Mouse (Mus musculus) neural tube, embryonic 15.5 days (tissue): Measurements from ENCODE around the gene Foxo1. TPM values are rescaled to one million over a fixed set of nuclear protein-coding genes. Genes with fewer than 3 reads are reported as not detected.

ENCODE experiments used
- ATAC-seq: fragments of 200-750 bp; cut with Nextera tagmentation; 2 replicates; pipeline ENCODE4 v1.8.0; 2017; ENCODE audit warnings: mild to moderate bottlenecking, moderate TSS enrichment, moderate library complexity; ENCODE audit not compliant: low FRiP score
- H3K27ac ChIP-seq: fragments of 300-500 bp; sonication (generic); replicated peaks from 2 replicates; pipeline ENCODE4 v1.5.1; 2015; ENCODE audit warnings: mild to moderate bottlenecking, inconsistent platforms
- H3K27me3 ChIP-seq: fragments of 300-500 bp; sonication (generic); replicated peaks from 2 replicates; pipeline ENCODE4 v1.6.1; 2015; ENCODE audit warnings: inconsistent platforms
- H3K36me3 ChIP-seq: fragments of 300-500 bp; sonication (generic); 2 replicates; pipeline ENCODE4 v1.6.1; 2015; ENCODE audit warnings: inconsistent platforms
- H3K4me1 ChIP-seq: fragments of 300-500 bp; sonication (generic); 2 replicates; pipeline ENCODE4 v1.6.1; 2015; ENCODE audit warnings: inconsistent platforms
- H3K4me2 ChIP-seq: fragments of 300-500 bp; sonication (generic); 2 replicates; pipeline ENCODE4 v1.6.1; 2015; ENCODE audit warnings: inconsistent platforms, mild to moderate bottlenecking, moderate library complexity
- H3K4me3 ChIP-seq: fragments of 300-500 bp; sonication (generic); replicated peaks from 2 replicates; pipeline ENCODE4 v1.5.1; 2015; ENCODE audit warnings: mild to moderate bottlenecking, inconsistent platforms
- H3K9ac ChIP-seq: fragments of 300-500 bp; sonication (generic); replicated peaks from 2 replicates; pipeline ENCODE4 v1.6.1; 2015; ENCODE audit warnings: mild to moderate bottlenecking, inconsistent platforms
- H3K9me3 ChIP-seq: fragments of 300-500 bp; sonication (generic); replicated peaks from 2 replicates; pipeline ENCODE4 v1.6.1; 2016; ENCODE audit warnings: inconsistent platforms
- WGBS: fragments of 180-500 bp; shearing (Covaris S2); methylation state at CpG from one replicate; pipeline ENCODE4 v1.1.7; 2015; ENCODE audit warnings: mixed read lengths; 5-methylcytosine and 5-hydroxymethylcytosine counted together
- polyA plus RNA-seq: library from polyadenylated mRNA; unstranded; fragments of >200 nt; fragmentation: Nextera tagmentation; extraction: Ambion mirVana; gene quantifications from 2 replicates; pipeline ENCODE4 v1.2.1, GENCODE M21; 2015

Gene Foxo1
- polyA plus RNA-seq, 1 experiment from 2014 or later = 2.7 TPM

DNA sequence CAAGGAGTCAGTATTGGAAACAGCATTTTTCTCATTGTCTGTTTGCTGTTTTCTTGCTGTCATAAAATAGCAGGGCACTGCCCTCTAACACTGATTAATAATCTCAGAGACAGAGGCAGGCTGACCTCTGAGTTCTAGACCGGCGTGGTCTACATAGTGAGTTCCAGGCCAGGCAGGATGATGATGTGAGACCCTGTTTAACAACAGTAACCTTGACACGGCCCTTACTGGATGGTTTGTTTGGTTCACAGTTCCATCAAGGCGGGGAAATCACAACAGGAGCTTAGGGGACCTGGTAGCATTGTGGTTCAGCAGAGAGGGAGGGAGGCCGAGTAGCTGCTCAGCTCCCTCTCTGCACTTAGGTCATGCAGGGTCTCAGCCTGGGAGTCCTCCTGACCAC is 25.8 kb downstream of the Foxo1 start:
- Histone ChIP-seq H3K36me3 (no peaks in the 10 kb centered on the region), H3K9me3 (no peaks in the 10 kb centered on the region), H3K4me1 (no peaks in the 10 kb centered on the region; the same call in 1 of the 2 replicates), H3K27me3 (no peaks in the 10 kb centered on the region), H3K9ac (no peak overlapping the region), H3K4me2 (no peak overlapping the region), H3K4me3 (no peak overlapping the region), H3K27ac (no peak overlapping the region)
- WGBS = 63% methylated on average over 5 of the region's 5 CpGs
- no peak for ATAC-seq

GRCm38 (mm10) chr3:52295688-52296087 is 27.6 kb downstream of the Foxo1 start:
- Histone ChIP-seq H3K9me3 (no peaks in the 10 kb centered on the region), H3K9ac (no peak overlapping the region), H3K27me3 (no peaks in the 10 kb centered on the region), H3K36me3 (no peaks in the 10 kb centered on the region), H3K4me1 (peaks cover 5% of the 10 kb centered on the region; the same call in 1 of the 2 replicates), H3K4me2 (no peak overlapping the region), H3K4me3 (no peak overlapping the region), H3K27ac (no peak overlapping the region)
- ATAC-seq = no peak
- 74% methylated on average over 1 of the region's 1 CpGs for WGBS

- Histone ChIP-seq H3K27me3 (no peaks in the 10 kb centered on the region), H3K36me3 (no peaks in the 10 kb centered on the region), H3K4me1 (peaks cover 5% of the 10 kb centered on the region; the same call in 1 of the 2 replicates), H3K4me3 (no peak overlapping the region), H3K4me2 (no peak overlapping the region), H3K9me3 (no peaks in the 10 kb centered on the region), H3K9ac (no peak overlapping the region), H3K27ac (no peak overlapping the region)
- no peak for ATAC-seq
- 76% methylated on average over 7 of the region's 7 CpGs for WGBS
Measured at GRCm38 (mm10) chr3:52296224-52296760, 28.2 kb downstream of the Foxo1 start.

- WGBS = 88% methylated on average over 15 of the region's 15 CpGs
- H3K9ac ChIP-seq = no peak overlapping the region
- no peak overlapping the region for H3K4me2 ChIP-seq
- H3K9me3 ChIP-seq = no peaks in the 10 kb centered on the region
- H3K27me3 ChIP-seq = no peaks in the 10 kb centered on the region
- no peak overlapping the region for H3K27ac ChIP-seq
- no peak for ATAC-seq
- no peak overlapping the region for H3K4me3 ChIP-seq
- H3K4me1 ChIP-seq = peaks cover 5% of the 10 kb centered on the region; the same call in 1 of the 2 replicates
- H3K36me3 ChIP-seq = no peaks in the 10 kb centered on the region
Measured at GRCm38 (mm10) chr3:52297291-52298018, 29.3 kb downstream of the Foxo1 start.

DNA sequence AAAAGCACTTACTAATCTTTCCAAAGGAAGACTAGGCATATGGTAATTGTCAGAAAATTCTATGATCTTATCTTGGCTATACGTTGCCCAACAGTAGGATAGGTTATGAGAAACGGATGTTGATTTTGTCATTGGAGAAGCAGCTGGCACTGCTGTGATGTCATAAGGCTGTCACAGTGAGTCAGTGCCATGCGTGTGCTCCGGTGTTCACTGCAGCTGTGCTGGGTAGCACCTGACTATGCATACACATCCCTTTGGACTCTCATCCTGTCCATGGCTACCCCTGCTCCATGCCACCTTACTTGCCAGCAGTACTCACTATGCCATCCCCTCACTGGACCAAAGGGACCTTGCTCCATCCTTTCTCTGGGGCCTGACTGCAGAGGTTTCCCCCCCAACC is 30.5 kb downstream of the Foxo1 start:
- Histone ChIP-seq H3K4me3 (no peak overlapping the region), H3K27me3 (no peaks in the 10 kb centered on the region), H3K9ac (no peak overlapping the region), H3K4me1 (peaks cover 5% of the 10 kb centered on the region; the same call in 1 of the 2 replicates), H3K9me3 (no peaks in the 10 kb centered on the region), H3K27ac (no peak overlapping the region), H3K4me2 (no peak overlapping the region), H3K36me3 (no peaks in the 10 kb centered on the region)
- 87% methylated on average over 4 of the region's 4 CpGs for WGBS
- ATAC-seq = no peak

GRCm38 (mm10) chr3:52299376-52299775 is 31.2 kb downstream of the Foxo1 start:
- Histone ChIP-seq H3K4me2 (no peak overlapping the region), H3K4me3 (no peak overlapping the region), H3K27me3 (no peaks in the 10 kb centered on the region), H3K27ac (no peak overlapping the region), H3K4me1 (peaks cover 5% of the 10 kb centered on the region; the same call in 1 of the 2 replicates), H3K9ac (no peak overlapping the region), H3K9me3 (no peaks in the 10 kb centered on the region), H3K36me3 (no peaks in the 10 kb centered on the region)
- ATAC-seq = no peak
- 60% methylated on average over 2 of the region's 2 CpGs for WGBS

DNA sequence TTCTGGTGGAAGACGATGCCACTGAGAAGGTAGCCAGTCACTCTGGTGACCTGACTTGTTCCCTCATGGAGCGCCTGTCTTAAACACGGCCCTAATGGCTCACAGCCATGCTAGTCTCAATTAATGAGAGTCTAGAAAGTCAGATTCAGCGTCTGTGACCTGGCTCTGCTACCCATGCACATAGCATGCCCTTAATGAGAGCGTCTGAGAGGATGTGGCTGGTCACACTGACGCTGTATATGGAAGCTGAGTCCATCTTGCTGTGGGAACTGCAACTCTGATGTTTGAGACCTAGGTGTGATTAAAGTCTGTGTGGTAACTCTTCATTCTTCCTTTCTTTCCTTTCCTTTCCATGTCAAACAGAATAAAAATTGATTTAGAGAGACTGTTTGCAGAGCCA is 32.4 kb downstream of the Foxo1 start:
- Histone ChIP-seq H3K4me3 (no peak overlapping the region), H3K9ac (no peak overlapping the region), H3K4me1 (peaks cover 5% of the 10 kb centered on the region; the same call in 1 of the 2 replicates), H3K36me3 (no peaks in the 10 kb centered on the region), H3K27ac (no peak overlapping the region), H3K27me3 (no peaks in the 10 kb centered on the region), H3K9me3 (no peaks in the 10 kb centered on the region), H3K4me2 (no peak overlapping the region)
- WGBS = 85% methylated on average over 6 of the region's 6 CpGs
- ATAC-seq = no peak

DNA sequence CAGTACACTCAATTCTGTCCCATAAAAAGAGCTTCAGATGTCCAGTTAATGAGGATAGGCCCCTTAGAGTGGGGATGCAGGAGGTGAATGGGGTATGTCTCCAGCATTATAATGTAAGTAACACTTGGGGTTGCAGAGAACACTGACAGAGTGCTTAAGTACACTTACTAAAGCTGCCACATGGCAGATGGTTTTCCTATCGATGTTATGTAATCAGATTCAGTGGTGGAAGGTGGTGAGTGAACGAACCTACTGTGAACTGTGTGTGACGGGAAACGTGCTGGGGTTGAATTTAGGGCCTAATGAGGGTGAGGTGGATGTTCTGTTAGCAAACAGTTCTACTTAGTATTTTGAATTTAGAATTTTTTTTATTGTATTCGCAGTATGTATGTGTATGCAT is 35.2 kb downstream of the Foxo1 start:
- H3K27ac ChIP-seq = no peak overlapping the region
- WGBS = 87% methylated on average over 5 of the region's 5 CpGs
- no peak for ATAC-seq

DNA sequence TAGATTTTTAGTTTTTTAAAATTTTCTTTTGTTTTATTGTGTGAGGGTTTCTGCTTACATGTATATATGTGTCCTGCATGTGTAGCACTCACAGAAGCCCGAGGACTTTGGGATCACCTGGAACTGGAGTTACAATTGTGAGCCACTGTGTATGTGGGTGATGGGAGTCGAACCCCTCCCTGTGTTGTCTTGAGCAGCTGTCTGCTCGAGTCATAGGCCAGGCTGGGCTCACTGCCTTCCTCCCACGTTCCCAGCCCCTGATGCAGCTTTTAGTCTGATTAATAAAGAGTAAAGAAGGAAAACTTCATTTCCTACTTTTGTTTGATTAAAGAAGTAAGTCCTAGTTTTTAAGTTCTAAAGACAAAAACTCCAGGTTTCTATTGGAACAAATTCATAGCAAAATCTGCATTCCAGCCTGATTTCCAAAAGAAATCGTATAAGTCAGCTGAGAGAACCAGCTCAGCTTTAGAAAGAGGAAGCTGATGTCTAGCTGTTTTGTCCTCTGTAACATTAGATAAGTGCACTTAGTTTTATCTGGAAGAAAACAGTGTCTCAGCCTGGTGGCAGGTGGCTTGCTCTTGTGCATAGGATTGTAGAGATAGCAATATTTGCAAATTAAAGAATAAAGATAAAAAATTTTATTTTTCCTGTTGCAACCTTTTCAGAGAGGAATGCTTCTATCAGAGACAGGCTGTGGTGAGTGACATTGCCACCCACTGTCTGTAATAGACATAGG is 40.6 kb downstream of the Foxo1 start:
- Histone ChIP-seq H3K27ac (no peak overlapping the region), H3K4me3 (no peak overlapping the region), H3K9me3 (no peaks in the 10 kb centered on the region), H3K9ac (no peak overlapping the region), H3K27me3 (no peaks in the 10 kb centered on the region), H3K36me3 (no peaks in the 10 kb centered on the region), H3K4me1 (no peaks in the 10 kb centered on the region), H3K4me2 (no peak overlapping the region)
- ATAC-seq = no peak
- 70% methylated on average over 5 of the region's 5 CpGs for WGBS

More for the DNA sequence above, 35.2 kb downstream of the Foxo1 start:
- no peak overlapping the region for H3K4me3 ChIP-seq
- no peak overlapping the region for H3K4me2 ChIP-seq
- peaks cover 5% of the 10 kb centered on the region; the same call in 1 of the 2 replicates for H3K4me1 ChIP-seq
- H3K27me3 ChIP-seq = no peaks in the 10 kb centered on the region
- no peak overlapping the region for H3K9ac ChIP-seq
- no peaks in the 10 kb centered on the region for H3K9me3 ChIP-seq
- no peaks in the 10 kb centered on the region for H3K36me3 ChIP-seq

GRCm38 (mm10) chr3:52320516-52321270 is 52.6 kb downstream of the Foxo1 start:
- H3K4me2 ChIP-seq = no peak overlapping the region
- 88% methylated on average over 12 of the region's 12 CpGs for WGBS
- H3K27me3 ChIP-seq = no peaks in the 10 kb centered on the region
- H3K36me3 ChIP-seq = no peaks in the 10 kb centered on the region
- no peak for ATAC-seq
- no peak overlapping the region for H3K4me3 ChIP-seq
- no peak overlapping the region for H3K9ac ChIP-seq
- H3K27ac ChIP-seq = no peak overlapping the region
- no peaks in the 10 kb centered on the region for H3K9me3 ChIP-seq
- peaks cover 6% of the 10 kb centered on the region for H3K4me1 ChIP-seq
